Mouse (Mus musculus): ENCODE measurements around the gene Tmem167.

Tmem167 gene

DNA sequence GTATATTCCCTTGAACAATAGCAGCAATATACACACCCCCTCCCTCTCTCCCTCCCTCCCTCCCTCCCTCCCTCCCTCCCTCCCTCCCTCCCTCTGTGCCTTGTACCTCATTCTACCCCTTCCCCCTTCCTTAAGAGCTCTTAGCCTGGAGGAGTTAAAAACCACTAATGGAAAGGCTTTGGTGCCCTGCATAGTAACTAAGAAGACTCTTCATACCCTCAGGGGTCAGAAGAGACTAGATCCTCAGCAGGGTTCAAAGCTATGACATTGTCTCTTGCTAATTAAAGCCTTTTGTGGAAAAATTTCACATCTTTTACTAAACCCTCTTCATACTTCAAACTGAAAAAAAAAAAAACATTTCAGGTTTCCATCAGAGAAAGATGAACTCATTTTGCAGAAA, 93.3 kb downstream of the Tmem167 start:
- DNase-seq (ENCODE audit: low spot score in 2 of 2): no peak

DNA sequence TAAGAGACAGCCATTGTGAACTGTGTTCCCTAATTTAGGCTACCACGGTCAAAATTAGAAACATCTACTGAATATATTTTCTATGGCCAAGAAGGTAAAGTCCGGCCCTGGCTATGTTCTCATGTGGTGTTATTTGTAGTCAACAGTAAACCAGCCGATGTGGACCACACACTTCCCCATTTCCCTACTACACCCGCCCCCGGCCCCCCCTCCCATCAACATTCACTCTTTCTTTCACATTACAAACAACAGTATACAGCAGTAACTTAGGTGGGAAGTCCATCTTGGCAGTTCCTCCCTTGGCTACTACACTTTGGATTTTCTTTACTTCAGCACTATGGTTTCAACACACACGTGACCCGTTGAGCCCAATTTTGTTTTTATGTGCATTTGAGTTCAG, 94.6 kb downstream of the Tmem167 start:
- no peak for DNase-seq (ENCODE audit: low spot score in 2 of 2)

DNA sequence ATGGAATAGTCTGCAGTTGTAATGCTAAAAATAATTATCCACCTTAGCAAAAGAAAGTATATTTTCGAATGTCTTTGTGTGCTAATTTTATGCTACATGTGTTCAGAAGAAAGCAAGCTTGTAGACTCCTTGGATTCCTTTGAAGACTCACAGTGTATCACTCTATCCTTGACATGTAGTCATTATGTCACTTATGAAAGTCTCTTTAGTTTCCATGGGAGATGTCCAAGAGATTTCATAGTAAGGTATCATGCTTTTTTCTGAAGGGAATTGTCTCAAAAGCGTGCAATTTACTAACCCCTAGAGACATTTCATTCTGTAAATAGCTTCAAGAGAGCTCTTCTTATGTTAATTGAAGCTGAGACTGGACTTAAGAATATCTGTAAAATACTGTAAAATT, 97.8 kb downstream of the Tmem167 start:
- DNase-seq (ENCODE audit: low spot score in 2 of 2): no peak

DNA sequence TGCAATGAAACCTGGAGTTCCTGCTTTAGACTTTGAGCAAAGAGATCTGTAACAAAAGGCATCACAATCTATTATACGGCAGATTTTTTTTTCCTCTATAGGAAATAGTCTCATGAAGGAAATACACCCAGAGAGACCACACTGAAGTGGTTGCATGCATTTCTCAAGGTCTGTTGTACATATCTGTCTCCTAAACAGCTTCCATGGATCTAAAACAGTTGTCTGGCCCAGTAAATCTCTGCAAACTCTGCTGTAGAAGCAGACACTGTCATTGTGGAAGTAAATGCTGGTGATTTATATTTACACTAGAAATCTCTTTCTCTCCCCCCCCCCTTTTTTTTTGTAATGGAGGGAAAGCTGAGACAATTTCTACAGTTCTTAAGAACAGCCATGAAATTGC, 99.1 kb downstream of the Tmem167 start:
- no peak for DNase-seq (ENCODE audit: low spot score in 2 of 2)

DNA sequence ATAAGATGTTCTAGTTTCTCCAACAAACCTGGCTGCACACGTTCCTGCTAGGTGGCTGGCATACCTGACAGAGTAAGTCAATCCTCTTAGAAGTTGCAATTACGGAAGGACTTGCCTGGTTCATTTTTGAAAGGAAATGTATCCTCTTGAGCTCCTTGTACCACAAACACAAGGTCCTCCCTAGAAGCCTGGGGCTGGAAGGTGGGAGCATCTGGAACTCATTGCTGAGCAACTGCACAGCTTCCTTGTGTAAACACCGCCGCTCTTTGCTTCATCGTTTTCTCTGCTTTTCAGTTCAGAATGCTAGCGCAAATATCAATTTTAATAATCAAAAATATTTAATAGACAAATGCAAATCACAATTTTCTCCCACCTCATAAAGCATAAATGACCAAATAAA, 102.9 kb downstream of the Tmem167 start:
- no peak for DNase-seq (ENCODE audit: low spot score in 2 of 2)

All from spleen, postnatal 36 days (tissue).